Comparison of ENCODE assay signal across 8 mouse cellular contexts in the genomic region with DNA sequence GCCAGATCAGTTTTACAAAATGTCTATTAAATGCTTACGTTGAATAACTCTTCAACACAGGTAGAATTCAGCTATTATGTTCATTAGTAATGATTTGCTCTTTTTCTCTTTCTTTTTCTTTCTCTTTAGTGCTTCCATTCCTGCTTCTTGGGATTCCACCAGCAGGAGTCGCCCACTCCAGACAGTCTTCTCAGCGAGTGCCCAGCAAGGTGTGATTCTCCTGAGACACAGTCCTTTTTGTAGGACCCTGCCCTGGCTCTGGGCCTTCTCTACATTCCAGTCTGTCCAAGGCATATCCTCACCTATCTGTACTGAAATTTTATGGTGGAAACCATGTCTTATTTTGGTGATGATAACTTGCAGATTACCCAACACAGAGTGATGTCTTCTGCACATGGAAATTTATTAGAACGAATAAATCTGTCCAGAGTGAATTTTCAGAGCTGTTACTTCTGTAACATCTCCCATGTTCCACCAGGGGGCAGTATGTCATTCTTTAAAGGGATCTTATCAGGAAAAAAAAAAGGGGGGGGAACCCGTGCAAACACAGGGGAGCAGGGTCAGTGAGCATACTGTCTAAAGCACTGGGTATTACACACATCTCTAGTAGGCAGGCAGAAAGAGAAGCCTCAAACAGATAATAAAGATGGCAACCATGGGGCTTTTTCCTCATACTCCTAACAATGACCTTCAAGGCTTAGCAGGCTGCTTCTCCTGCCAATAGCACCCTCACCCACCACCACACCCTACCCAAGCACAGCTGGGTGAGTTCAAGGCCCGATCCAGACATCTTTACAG. TPM values are rescaled to one million over a fixed set of nuclear protein-coding genes. Genes with fewer than 3 reads are reported as not detected.
DNase-seq lines count a peak whose midpoint lies in the region; ATAC-seq and TF ChIP-seq lines count a peak whose summit lies in the region.

No protein-coding gene starts in this region.

- peaks cover 19% of the 10 kb centered on the region for H3K4me1 ChIP-seq in kidney, embryonic 15.5 days

- no peak overlapping the region for H3K27ac ChIP-seq in left cerebral cortex, adult 2 months
- H3K27ac ChIP-seq in kidney, embryonic 15.5 days = peak overlapping the region; percentile 48; the same call in 1 of the 2 replicates

- DNase-seq in left cerebral cortex, adult 2 months (ENCODE audit: extremely low spot score in 1 of 2, low spot score in 2 of 2) = no peak
- no peak for DNase-seq in left cerebral cortex, postnatal 36 days (ENCODE audit: low spot score in 2 of 2)
- DNase-seq in brain, embryonic 14.5 days (ENCODE audit: low read depth) = peak; percentile 69
- DNase-seq in retina, adult 2 months (ENCODE audit: low read depth, low spot score) = peak; percentile 46
- DNase-seq in heart, adult 9 months (ENCODE audit: low spot score in 2 of 2) = no peak
- DNase-seq in frontal cortex, postnatal 14 days (ENCODE audit: low spot score in 2 of 2) = no peak

- TF ChIP-seq CTCF in left cerebral cortex, adult 2 months (IDR thresholded peaks at IDR 0.05) = peak; percentile 70
- peak; percentile 41; the same call in 1 of the 2 replicates for TF ChIP-seq CTCF in brain, embryonic 14.5 days (IDR thresholded peaks at IDR 0.05; ENCODE audit: borderline replicate concordance, extremely low read depth, insufficient read depth, insufficient read length)

- WGBS in kidney, embryonic 15.5 days = 36% methylated on average over 6 of the region's 6 CpGs

- H3K4me3 ChIP-seq in left cerebral cortex, adult 2 months = no peak overlapping the region
- H3K4me3 ChIP-seq in kidney, embryonic 15.5 days (replicated peaks) = no peak overlapping the region

- no peak for TF ChIP-seq POLR2A in brain, embryonic 14.5 days (IDR thresholded peaks at IDR 0.05; ENCODE audit: borderline replicate concordance, extremely low read depth, insufficient read depth, insufficient read length, poor library complexity, severe bottlenecking)

- intact Hi-C loops in left cerebral cortex, adult 2 months (cut with DNase I) = loop anchor here (2.0 kb wide), 2 partner anchors 238 to 380 kb away; no protein-coding TSS in a partner anchor
- intact Hi-C loops in left cerebral cortex, postnatal 36 days (cut with DNase I) = loop anchor here (2.0 to 5.0 kb wide), 2 partner anchors 238 to 379 kb away; no protein-coding TSS in a partner anchor

- H3K27me3 ChIP-seq in kidney, embryonic 15.5 days = no peaks in the 10 kb centered on the region

- ATAC-seq in kidney, embryonic 15.5 days (replicated peaks; ENCODE audit: low FRiP score) = no peak; the same call in 1 of the 2 replicates
- no peak for ATAC-seq in erythroblast, adult 5-6 weeks (replicated peaks; ENCODE audit: low FRiP score, poor library complexity, severe bottlenecking)

- no peak overlapping the region for H3K9ac ChIP-seq in kidney, embryonic 15.5 days

- H3K36me3 ChIP-seq in kidney, embryonic 15.5 days = no peaks in the 10 kb centered on the region

- no peak overlapping the region for H3K4me2 ChIP-seq in kidney, embryonic 15.5 days

- H3K9me3 ChIP-seq in kidney, embryonic 15.5 days (replicated peaks) = no peaks in the 10 kb centered on the region

RNA-seq across cellular contexts. Expression of a gene that starts 37.4 kb away (rescaled TPM):
- total RNA-seq in left cerebral cortex, adult 2 months (2021) = 10 to 100 TPM; 10.1 to 11.0 TPM
- 10 to 100 TPM in 1 of 2 experiments, 1 to 10 TPM in 1; 8.8 to 11.8 TPM for total RNA-seq in left cerebral cortex, postnatal 36 days (2021)
- polyA plus RNA-seq in brain, embryonic 14.5 days (2012; rRNA removed) = 4.8 and 5.4 TPM in 2 replicates
- polyA plus RNA-seq in kidney, embryonic 15.5 days (2015; fragmentation: Nextera tagmentation; extraction: Ambion mirVana) = 13.6 and 15.0 TPM in 2 replicates
- not detected in 2 replicates for total RNA-seq in erythroblast, adult 5-6 weeks (2015; ENCODE audit: low replicate concordance)
- total RNA-seq in erythroblast, adult 5-6 weeks (2017; ENCODE audit: low replicate concordance) = not detected in 2 replicates

RNA-seq across cellular contexts. Expression of a gene that starts 39.1 kb away (rescaled TPM):
- total RNA-seq in left cerebral cortex, adult 2 months (2021) = under 1 TPM in 1 of 2 experiments, not detected in 1; 0.68 TPM
- total RNA-seq in left cerebral cortex, postnatal 36 days (2021) = not detected
- 0.11 and 0.45 TPM in 2 replicates for polyA plus RNA-seq in brain, embryonic 14.5 days (2012; rRNA removed)
- polyA plus RNA-seq in kidney, embryonic 15.5 days (2015; fragmentation: Nextera tagmentation; extraction: Ambion mirVana) = not detected in 2 replicates
- not detected in 2 replicates for total RNA-seq in erythroblast, adult 5-6 weeks (2015; ENCODE audit: low replicate concordance)
- total RNA-seq in erythroblast, adult 5-6 weeks (2017; ENCODE audit: low replicate concordance) = not detected in 2 replicates

Comparison
In these comparisons a context has a peak if more than half of its experiments do, and no peak if none do; other contexts are left out.
1. DNase-seq: peak in brain, embryonic 14.5 days (single experiment) and retina, adult 2 months (single experiment); none in left cerebral cortex, adult 2 months (0 of 2), left cerebral cortex, postnatal 36 days (0 of 2), heart, adult 9 months (0 of 2) and frontal cortex, postnatal 14 days (0 of 2).
2. RNA of a gene that starts 37.4 kb away (total RNA-seq): 8.8 to 11.8 TPM in left cerebral cortex, postnatal 36 days and 10.1 to 11.0 TPM in left cerebral cortex, adult 2 months; not detected in erythroblast, adult 5-6 weeks; every median in the first group is over 4 times any median in the second.